Mouse (Mus musculus) E14TG2a.4 (cell line): ENCODE measurements at regions not wholly inside any gene's neighbourhood (a gene's known extent, or its start where the extent isn't known, plus 50 kb on each side); places are given as distances from the start of the nearest gene placed in this dataset.

ENCODE experiments used
- CTCF ChIP-seq: conservative IDR thresholded peaks from 2 replicates; pipeline ENCODE4 v1.5.1; 2014; ENCODE audit warnings: low read length
- NANOG ChIP-seq: IDR thresholded peaks from 2 replicates; pipeline ENCODE4 v1.6.1; 2014; ENCODE audit warnings: borderline replicate concordance, low read length, mixed read lengths
- POU5F1 ChIP-seq: IDR thresholded peaks from 2 replicates; pipeline ENCODE4 v1.6.1; 2014; ENCODE audit warnings: low read length, borderline replicate concordance

DNA sequence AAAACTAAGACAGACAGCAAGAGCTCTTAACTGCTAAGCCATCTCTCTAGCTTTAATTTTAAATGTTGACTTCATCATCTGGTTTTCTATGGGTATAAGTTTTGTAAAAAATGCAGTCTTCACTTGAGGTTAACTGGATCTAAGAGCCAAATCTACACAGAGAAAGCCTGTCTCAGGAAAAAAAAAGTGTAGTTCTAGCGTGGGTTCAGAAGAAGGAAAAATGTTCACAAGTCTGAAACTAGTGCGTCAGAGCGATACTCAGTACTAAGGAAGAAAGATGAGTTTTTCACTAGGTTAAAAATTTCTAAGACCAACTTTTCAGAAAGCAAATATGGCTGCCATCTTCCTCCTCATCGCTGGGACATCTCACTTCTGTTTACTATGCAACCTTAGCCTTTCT, 248.1 kb downstream of the Rergl start:
- TF ChIP-seq CTCF, result no peak
- TF ChIP-seq POU5F1, result no peak
- no peak for TF ChIP-seq NANOG
